Mouse (Mus musculus) spleen, adult 2 months (tissue): Measurements from ENCODE around the gene Rbfox1.

Source experiments
- CTCF ChIP-seq: fragments of 200-500 bp; IDR thresholded peaks from 2 replicates; pipeline ENCODE4 v1.5.1; 2011; ENCODE audit warnings: mild to moderate bottlenecking, inconsistent platforms; ENCODE audit not compliant: insufficient read depth, insufficient read length, insufficient replicate concordance; ENCODE audit errors: extremely low read depth
- POLR2A ChIP-seq: fragments of 200-500 bp; IDR thresholded peaks from 2 replicates; pipeline ENCODE4 v1.6.1; 2011; ENCODE audit warnings: low read depth, low read length, inconsistent platforms

DNA sequence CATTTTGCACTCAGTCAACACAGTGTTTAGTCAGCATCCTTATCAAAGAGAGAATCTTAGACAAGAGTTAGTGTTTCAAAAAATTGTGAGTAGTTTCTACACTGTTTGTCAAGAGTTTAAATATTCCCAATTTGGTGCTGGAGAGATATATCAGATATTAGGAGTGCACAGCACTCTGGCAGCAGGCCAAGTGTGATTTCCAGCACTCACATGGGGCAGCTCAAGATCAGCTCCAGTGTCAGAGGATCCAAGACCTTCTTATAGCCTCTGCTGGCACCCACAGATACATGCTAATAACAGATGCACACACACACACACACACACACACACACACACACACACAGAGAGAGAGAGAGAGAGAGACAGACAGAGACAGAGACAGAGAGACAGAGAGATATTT lies 424.8 kb downstream of the Rbfox1 start:
- TF ChIP-seq POLR2A, result no peak
- no peak for TF ChIP-seq CTCF
